Mouse (Mus musculus) midbrain, embryonic 12.5 days (tissue): Measurements from ENCODE around the gene Uox. TPM values are rescaled to one million over a fixed set of nuclear protein-coding genes. Genes with fewer than 3 reads are reported as not detected.

ENCODE experiments used
- ATAC-seq: fragments of 200-750 bp; cut with Nextera tagmentation; 2 replicates; pipeline ENCODE4 v1.8.0; 2017; ENCODE audit warnings: low read depth, moderate TSS enrichment, moderate library complexity; ENCODE audit not compliant: low FRiP score
- H3K27ac ChIP-seq: fragments of 300-500 bp; sonication (generic); replicated peaks from 2 replicates; pipeline ENCODE4 v1.5.1; 2016; ENCODE audit warnings: mild to moderate bottlenecking
- H3K27me3 ChIP-seq: fragments of 300-500 bp; sonication (generic); 2 replicates; pipeline ENCODE4 v1.6.1; 2016; ENCODE audit warnings: mild to moderate bottlenecking
- H3K36me3 ChIP-seq: fragments of 300-500 bp; sonication (generic); 2 replicates; pipeline ENCODE4 v1.6.1; 2016
- H3K4me1 ChIP-seq: fragments of 300-500 bp; sonication (generic); 2 replicates; pipeline ENCODE4 v1.6.1; 2016
- H3K4me2 ChIP-seq: fragments of 300-500 bp; sonication (generic); replicated peaks from 2 replicates; pipeline ENCODE4 v1.6.1; 2016; ENCODE audit warnings: mild to moderate bottlenecking, moderate library complexity
- H3K4me3 ChIP-seq: fragments of 300-500 bp; sonication (generic); 2 replicates; pipeline ENCODE4 v1.5.1; 2016; ENCODE audit warnings: mild to moderate bottlenecking
- H3K9ac ChIP-seq: fragments of 300-500 bp; sonication (generic); replicated peaks from 2 replicates; pipeline ENCODE4 v1.6.1; 2016; ENCODE audit warnings: mild to moderate bottlenecking, moderate library complexity
- H3K9me3 ChIP-seq: fragments of 300-500 bp; sonication (generic); 2 replicates; pipeline ENCODE4 v1.6.1; 2016; ENCODE audit warnings: mild to moderate bottlenecking
- WGBS: fragments of 180-500 bp; shearing (Covaris S2); methylation state at CpG from one replicate; pipeline ENCODE4 v1.1.7; 2016; 5-methylcytosine and 5-hydroxymethylcytosine counted together
- polyA plus RNA-seq: library from polyadenylated mRNA; unstranded; fragments of >200 nt; fragmentation: Nextera tagmentation; extraction: Ambion mirVana; gene quantifications from 2 replicates; pipeline ENCODE4 v1.2.1, GENCODE M21; 2016

The Uox gene
- polyA plus RNA-seq, 1 experiment from 2014 or later, result not detected

- WGBS, result 67% methylated on average over 4 of the region's 4 CpGs
- Histone ChIP-seq H3K4me1 (0 out of 2 replicates have a peak, but pooled peaks cover 2% of the 10 kb centered on the region), H3K27me3 (no peaks in the 10 kb centered on the region), H3K4me2 (no peak overlapping the region), H3K27ac (no peak overlapping the region), H3K9ac (no peak overlapping the region), H3K36me3 (no peaks in the 10 kb centered on the region), H3K9me3 (no peaks in the 10 kb centered on the region), H3K4me3 (no peak overlapping the region)
- ATAC-seq, result no peak
Measured at GRCm38 (mm10) chr3:146641818-146642427, 71.7 kb downstream of the Uox start.

- Histone ChIP-seq H3K27me3 (no peaks in the 10 kb centered on the region), H3K4me1 (no peaks in the 10 kb centered on the region), H3K9me3 (no peaks in the 10 kb centered on the region), H3K36me3 (no peaks in the 10 kb centered on the region), H3K27ac (no peak overlapping the region), H3K4me2 (no peak overlapping the region), H3K4me3 (no peak overlapping the region), H3K9ac (no peak overlapping the region)
- 79% methylated on average over 10 of the region's 10 CpGs for WGBS
- ATAC-seq, result no peak
Measured at GRCm38 (mm10) chr3:146649311-146649894, 79.2 kb downstream of the Uox start.

- Histone ChIP-seq H3K4me1 (no peaks in the 10 kb centered on the region), H3K9ac (no peak overlapping the region), H3K27me3 (no peaks in the 10 kb centered on the region), H3K9me3 (no peaks in the 10 kb centered on the region), H3K4me2 (no peak overlapping the region), H3K27ac (no peak overlapping the region), H3K36me3 (no peaks in the 10 kb centered on the region), H3K4me3 (no peak overlapping the region)
- WGBS, result 96% methylated on average over 10 of the region's 10 CpGs
- ATAC-seq, result no peak
Measured at GRCm38 (mm10) chr3:146650716-146651115, 80.5 kb downstream of the Uox start.

- Histone ChIP-seq H3K4me3 (no peak within 1 kb of the TSS), H3K9ac (no peak within 1 kb of the TSS), H3K4me2 (no peak within 1 kb of the TSS), H3K27me3 (no peaks in the 10 kb centered on the region), H3K36me3 (no peaks in the 10 kb centered on the region), H3K27ac (no peak within 1 kb of the TSS), H3K9me3 (no peaks in the 10 kb centered on the region), H3K4me1 (no peaks in the 10 kb centered on the region)
- no peak for ATAC-seq
- WGBS, result 90% methylated on average over 3 of the region's 3 CpGs
Measured at GRCm38 (mm10) chr3:146651217-146651616, 81.0 kb downstream of the Uox start, which contains the start of gene 4930503B20Rik. 4930503B20Rik (minus strand) TSS chr3:146651317.

GRCm38 (mm10) chr3:146652431-146652830 is 82.2 kb downstream of the Uox start:
- H3K4me1 ChIP-seq, result no peaks in the 10 kb centered on the region
- 92% methylated on average over 5 of the region's 5 CpGs for whole genome bisulfite sequencing

GRCm38 (mm10) chr3:146653692-146654091 is 83.5 kb downstream of the Uox start:
- ATAC-seq, result no peak
- H3K9me3 ChIP-seq, result no peaks in the 10 kb centered on the region
- H3K4me1 ChIP-seq, result no peaks in the 10 kb centered on the region
- no peak overlapping the region for H3K4me3 ChIP-seq
- WGBS, result 82% methylated on average over 6 of the region's 6 CpGs
- no peaks in the 10 kb centered on the region for H3K27me3 ChIP-seq
- no peaks in the 10 kb centered on the region for H3K36me3 ChIP-seq
- no peak overlapping the region for H3K9ac ChIP-seq
- no peak overlapping the region for H3K27ac ChIP-seq
- H3K4me2 ChIP-seq, result no peak overlapping the region

More at GRCm38 (mm10) chr3:146652431-146652830, 82.2 kb downstream of the Uox start:
- Histone ChIP-seq H3K27me3 (no peaks in the 10 kb centered on the region), H3K36me3 (no peaks in the 10 kb centered on the region), H3K9me3 (no peaks in the 10 kb centered on the region), H3K27ac (no peak overlapping the region), H3K4me2 (no peak overlapping the region), H3K4me3 (no peak overlapping the region), H3K9ac (no peak overlapping the region)
- no peak for ATAC-seq

- no peak overlapping the region for H3K4me2 ChIP-seq
- no peaks in the 10 kb centered on the region for H3K9me3 ChIP-seq
- no peak overlapping the region for H3K27ac ChIP-seq
- no peaks in the 10 kb centered on the region for H3K27me3 ChIP-seq
- 78% methylated on average over 2 of the region's 2 CpGs for WGBS
- H3K9ac ChIP-seq, result no peak overlapping the region
- no peaks in the 10 kb centered on the region for H3K36me3 ChIP-seq
- H3K4me3 ChIP-seq, result no peak overlapping the region
- no peaks in the 10 kb centered on the region for H3K4me1 ChIP-seq
- no peak for ATAC-seq
Measured at GRCm38 (mm10) chr3:146655111-146655577, 84.9 kb downstream of the Uox start.

GRCm38 (mm10) chr3:146657433-146657832 is 87.2 kb downstream of the Uox start:
- Histone ChIP-seq H3K9ac (no peak overlapping the region), H3K4me3 (no peak overlapping the region), H3K27me3 (no peaks in the 10 kb centered on the region), H3K9me3 (no peaks in the 10 kb centered on the region), H3K36me3 (no peaks in the 10 kb centered on the region), H3K4me1 (no peaks in the 10 kb centered on the region), H3K27ac (no peak overlapping the region), H3K4me2 (no peak overlapping the region)
- 95% methylated on average over 5 of the region's 5 CpGs for WGBS
- ATAC-seq, result no peak

GRCm38 (mm10) chr3:146658061-146658639 is 87.9 kb downstream of the Uox start:
- Histone ChIP-seq H3K9me3 (no peaks in the 10 kb centered on the region), H3K36me3 (no peaks in the 10 kb centered on the region), H3K4me3 (no peak overlapping the region), H3K27ac (no peak overlapping the region), H3K4me1 (no peaks in the 10 kb centered on the region), H3K4me2 (no peak overlapping the region), H3K27me3 (no peaks in the 10 kb centered on the region), H3K9ac (no peak overlapping the region)
- ATAC-seq, result no peak
- WGBS, result 88% methylated on average over 1 of the region's 1 CpGs

GRCm38 (mm10) chr3:146659321-146659720 is 89.1 kb downstream of the Uox start:
- Histone ChIP-seq H3K9me3 (no peaks in the 10 kb centered on the region), H3K4me3 (no peak overlapping the region), H3K9ac (no peak overlapping the region), H3K4me1 (no peaks in the 10 kb centered on the region), H3K27me3 (no peaks in the 10 kb centered on the region), H3K27ac (no peak overlapping the region), H3K4me2 (no peak overlapping the region), H3K36me3 (no peaks in the 10 kb centered on the region)
- no peak for ATAC-seq
- WGBS, result 93% methylated on average over 5 of the region's 5 CpGs

GRCm38 (mm10) chr3:146661001-146661400 is 90.8 kb downstream of the Uox start:
- ATAC-seq, result no peak
- H3K27me3 ChIP-seq, result no peaks in the 10 kb centered on the region

GRCm38 (mm10) chr3:146661907-146662306 is 91.7 kb downstream of the Uox start:
- no peak overlapping the region for H3K4me3 ChIP-seq
- H3K9ac ChIP-seq, result no peak overlapping the region
- H3K27ac ChIP-seq, result no peak overlapping the region
- no peaks in the 10 kb centered on the region for H3K27me3 ChIP-seq
- no peaks in the 10 kb centered on the region for H3K36me3 ChIP-seq
- WGBS, result 86% methylated on average over 7 of the region's 7 CpGs
- H3K9me3 ChIP-seq, result no peaks in the 10 kb centered on the region
- no peak for ATAC-seq
- H3K4me2 ChIP-seq, result no peak overlapping the region
- no peaks in the 10 kb centered on the region for H3K4me1 ChIP-seq

More at GRCm38 (mm10) chr3:146661001-146661400, 90.8 kb downstream of the Uox start:
- Histone ChIP-seq H3K4me1 (no peaks in the 10 kb centered on the region), H3K4me2 (no peak overlapping the region), H3K4me3 (no peak overlapping the region), H3K36me3 (no peaks in the 10 kb centered on the region), H3K27ac (no peak overlapping the region), H3K9ac (no peak overlapping the region), H3K9me3 (no peaks in the 10 kb centered on the region)
- WGBS, result 84% methylated on average over 6 of the region's 6 CpGs
